Mouse (Mus musculus) urinary bladder, postnatal 14 days (tissue): ENCODE data around the gene BC048679.
A peak's percentile ranks its signal among the peaks of the same experiment; 100 is the strongest.

Source experiments
- DNase-seq: peaks from one replicate; pipeline ENCODE4 v3.0.0; 2021; ENCODE audit warnings: low spot score

BC048679 gene

GRCm38 (mm10) chr7:81476833-81477232 is 21.2 kb downstream of the BC048679 start:
- DNase-seq: no peak

DNA sequence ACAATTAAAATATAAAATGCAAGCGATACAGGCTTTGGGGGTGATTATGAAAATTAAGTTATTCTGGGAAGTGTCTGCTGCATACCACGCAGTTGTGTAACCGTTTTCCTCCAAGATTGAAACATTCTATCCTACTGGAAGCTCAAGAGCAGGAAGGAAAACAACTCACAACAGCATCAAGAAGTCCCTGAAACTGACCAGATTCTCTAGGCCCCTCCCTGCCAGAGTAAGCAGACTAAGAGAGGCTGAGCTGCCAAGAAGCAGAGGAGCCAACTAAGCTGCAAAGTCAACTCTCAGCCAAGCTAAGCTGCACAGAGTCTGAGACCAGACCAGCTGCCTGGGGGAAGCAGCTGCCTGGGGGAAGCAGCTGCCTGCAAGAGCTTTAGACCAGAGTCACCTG is 22.9 kb downstream of the BC048679 start:
- no peak for DNase-seq

GRCm38 (mm10) chr7:81464906-81465450 is 33.1 kb downstream of the BC048679 start:
- no peak for DNase-seq

DNA sequence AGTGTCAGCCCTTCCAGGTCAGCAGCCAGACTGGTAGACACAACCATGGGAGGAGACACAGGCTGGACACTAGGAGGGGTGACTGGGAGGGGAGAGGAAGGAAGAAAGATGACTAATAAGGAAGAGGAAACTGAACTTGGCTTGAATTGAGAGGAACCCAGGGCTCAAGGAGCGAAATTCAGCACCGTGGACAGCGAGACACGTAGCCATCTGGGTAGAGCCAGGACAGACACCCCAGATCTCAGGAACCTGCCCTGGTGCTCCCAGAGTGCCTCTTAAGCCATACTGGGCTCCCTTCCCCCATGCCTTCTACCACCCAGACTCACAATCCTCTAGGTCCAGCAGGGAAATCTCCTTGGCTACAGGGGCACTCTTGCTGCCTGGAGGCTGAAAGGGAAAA is 34.0 kb downstream of the BC048679 start:
- no peak for DNase-seq

GRCm38 (mm10) chr7:81462815-81463214 is 35.3 kb downstream of the BC048679 start:
- DNase-seq: no peak

- DNase-seq: peak; percentile 68
Observed at GRCm38 (mm10) chr7:81455155-81455651, 42.9 kb downstream of the BC048679 start, which contains the start of gene Cpeb1. Gene Cpeb1, minus strand, starts transcription at chr7:81455465.

DNA sequence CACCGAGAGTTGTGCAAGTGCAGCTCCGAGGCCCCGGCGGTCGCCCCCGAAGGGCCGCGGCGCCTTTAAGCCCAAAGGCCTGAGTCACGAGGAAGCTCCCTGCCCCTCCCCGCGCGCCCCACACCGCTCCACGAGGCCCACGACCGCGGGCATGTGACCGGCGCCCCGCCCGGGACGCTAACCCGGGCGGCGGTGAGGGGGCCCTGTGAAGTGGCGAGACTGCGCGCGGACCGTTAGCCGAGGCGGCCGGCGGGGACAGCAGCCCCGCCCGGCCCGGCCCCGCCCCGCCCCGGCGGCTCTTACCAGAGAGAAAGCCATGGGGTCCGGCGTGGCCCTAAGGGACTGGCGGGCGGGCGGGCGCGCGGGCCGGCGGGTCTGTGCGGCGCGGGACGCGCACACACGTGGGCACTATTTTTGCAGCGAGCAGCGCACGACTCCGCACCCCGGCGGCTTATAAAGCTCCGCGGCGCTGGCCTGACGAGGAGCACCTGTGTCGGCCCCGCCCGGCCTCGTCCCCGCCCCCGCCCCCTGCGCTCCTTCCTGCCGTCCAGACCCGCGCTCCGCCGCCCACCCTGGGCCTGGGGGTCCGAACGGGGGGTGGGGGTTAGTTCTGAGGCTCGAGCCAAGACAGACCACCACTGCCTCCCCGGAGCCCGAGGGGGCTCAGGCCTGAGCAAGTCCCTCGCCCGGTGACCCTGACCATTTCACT is 43.6 kb downstream of the BC048679 start:
- DNase-seq: peak; percentile 38

DNA sequence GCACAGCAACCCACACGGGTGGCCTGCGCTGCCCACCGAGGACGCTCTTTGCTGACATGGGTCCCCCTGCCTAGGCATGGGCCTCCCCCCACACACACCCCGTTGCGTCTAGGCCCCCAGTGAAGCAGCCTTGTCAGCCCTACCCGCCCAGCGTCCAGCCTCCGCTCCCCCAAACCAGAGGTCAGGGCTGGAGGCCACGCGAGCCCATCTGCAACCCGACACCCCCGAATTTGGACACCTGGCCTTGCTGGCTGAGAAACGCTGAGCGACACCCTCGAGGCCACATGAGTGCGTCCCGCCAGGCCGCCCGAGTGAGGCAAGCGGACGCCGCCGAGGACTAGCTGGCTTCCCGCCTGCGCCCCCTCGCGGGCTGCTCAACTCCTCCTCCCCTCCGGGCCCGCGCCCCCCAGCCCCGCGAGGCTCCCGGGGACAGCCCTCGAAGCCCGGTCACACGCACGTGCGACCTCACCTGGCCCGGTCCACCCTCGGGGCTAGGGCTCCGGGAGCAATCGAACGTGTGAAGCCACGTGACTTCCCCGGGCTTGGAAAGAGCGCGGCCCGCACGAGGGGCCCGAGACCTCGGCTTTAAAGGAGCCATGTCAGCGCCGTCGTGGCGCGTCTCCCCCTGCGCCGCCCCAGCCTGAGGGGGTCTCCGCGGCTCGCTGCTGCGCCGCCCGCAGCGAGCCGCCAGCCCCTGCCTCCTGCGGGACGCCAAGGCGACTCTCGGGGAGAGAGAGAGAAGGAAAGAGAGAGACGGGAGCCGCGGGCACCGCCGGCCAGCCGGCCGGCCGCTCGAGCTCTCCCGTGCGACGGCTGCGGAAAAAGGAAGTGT is 44.4 kb downstream of the BC048679 start:
- DNase-seq: peak; percentile 12

DNA sequence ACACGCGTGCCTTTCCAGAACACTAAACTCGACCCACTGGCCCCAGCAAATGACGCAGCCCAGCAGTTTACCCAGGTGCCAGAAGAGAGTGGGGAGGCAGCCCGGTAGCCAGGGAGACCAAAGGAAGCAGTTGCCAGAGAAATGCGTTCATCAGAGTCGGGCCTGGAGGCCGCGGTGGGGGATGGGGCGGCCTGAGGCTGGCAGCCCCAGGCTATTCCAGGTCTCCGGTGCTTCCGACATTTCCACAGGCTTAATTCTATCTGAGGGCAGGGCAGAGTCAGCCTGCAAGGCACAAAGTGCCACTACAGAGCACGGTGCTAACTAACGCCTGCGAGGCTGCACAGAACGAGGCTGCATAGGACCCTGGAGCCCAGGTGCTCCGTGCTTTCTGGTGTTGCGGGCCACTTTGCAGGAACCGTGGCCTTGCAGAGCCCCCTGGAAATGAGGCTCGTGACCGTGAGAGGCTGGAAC is 45.1 kb downstream of the BC048679 start:
- DNase-seq: no peak
